Mouse (Mus musculus) lung, adult 2 months (tissue): Measurements from ENCODE around the gene Gm20716. TPM values are rescaled to one million over a fixed set of nuclear protein-coding genes. Genes with fewer than 3 reads are reported as not detected.

Experiments used
- DNase-seq: peaks from one replicate; pipeline ENCODE4 v3.0.0; 2022
- H3K4me1 ChIP-seq: fragments of 200-500 bp; 2 replicates; pipeline ENCODE4 v1.6.1; 2011; ENCODE audit warnings: low read length; ENCODE audit not compliant: control insufficient read depth, insufficient read depth
- H3K4me3 ChIP-seq: fragments of 200-500 bp; replicated peaks from 2 replicates; pipeline ENCODE3; 2011; ENCODE audit warnings: low read depth, mild to moderate bottlenecking, control low read depth, low read length; ENCODE audit errors: extremely low read depth
- CTCF ChIP-seq: fragments of 200-500 bp; IDR thresholded peaks from 2 replicates; pipeline ENCODE4 v1.5.1; 2011; ENCODE audit warnings: mild to moderate bottlenecking, low read length, control low read depth; ENCODE audit not compliant: insufficient read depth
- POLR2A ChIP-seq: fragments of 200-500 bp; IDR thresholded peaks from 2 replicates; pipeline ENCODE4 v1.6.1; 2011; ENCODE audit warnings: low read depth, mild to moderate bottlenecking, control low read depth, low read length, borderline replicate concordance; ENCODE audit errors: extremely low read depth
- WGBS: fragments of 180-500 bp; shearing (Covaris S2); methylation state at CpG from one replicate; pipeline ENCODE4 v1.1.7; 2018; 5-methylcytosine and 5-hydroxymethylcytosine counted together
- polyA plus RNA-seq: library from polyadenylated mRNA; depleted of rRNA; stranded (reverse); fragments of >200 nt; gene quantifications from 2 replicates; pipeline ENCODE4 v1.2.3, GENCODE M21; 2012

Gene Gm20716
- polyA plus RNA-seq, 1 experiment, result 5.4 TPM

GRCm38 (mm10) chr2:168252639-168253292 lies 22.6 kb upstream of the Gm20716 start:
- DNase-seq, result peak; percentile 9
- no peaks in the 10 kb centered on the region for H3K4me1 ChIP-seq
- TF ChIP-seq CTCF (peak; percentile 63), POLR2A (no peak)
- no peak overlapping the region for H3K4me3 ChIP-seq
- 20% methylated on average over 16 of the region's 16 CpGs for WGBS

DNA sequence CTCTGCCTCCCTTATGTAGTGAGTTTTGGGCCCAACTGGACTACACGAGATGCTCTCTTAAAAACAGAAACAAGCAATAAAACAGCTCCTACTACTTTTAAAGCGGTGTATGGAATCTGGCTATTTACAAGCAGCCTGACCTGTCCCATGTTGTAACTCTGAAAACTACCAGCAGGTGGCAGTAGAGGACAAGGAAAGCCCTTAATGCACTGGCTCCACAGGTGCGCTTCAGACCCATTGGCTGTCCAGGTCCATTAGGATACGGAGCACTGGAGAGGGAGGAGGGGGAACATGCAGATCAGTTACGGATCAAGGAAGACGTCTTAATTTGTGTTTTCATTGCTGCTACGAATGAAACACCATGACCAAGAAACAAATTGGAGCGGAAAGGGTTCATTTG lies 20.1 kb upstream of the Gm20716 start:
- TF ChIP-seq POLR2A (no peak), CTCF (peak; percentile 84)
- Histone ChIP-seq H3K4me3 (no peak overlapping the region), H3K4me1 (no peaks in the 10 kb centered on the region)
- peak; percentile 76 for DNase-seq
- WGBS, result 17% methylated on average over 8 of the region's 8 CpGs

- no peak for TF ChIP-seq POLR2A
- no peaks in the 10 kb centered on the region for H3K4me1 ChIP-seq
- no peak for DNase-seq
- H3K4me3 ChIP-seq, result no peak overlapping the region
- WGBS, result 23% methylated on average over 2 of the region's 2 CpGs
Measured at GRCm38 (mm10) chr2:168248856-168249245, 18.7 kb upstream of the Gm20716 start.

DNA sequence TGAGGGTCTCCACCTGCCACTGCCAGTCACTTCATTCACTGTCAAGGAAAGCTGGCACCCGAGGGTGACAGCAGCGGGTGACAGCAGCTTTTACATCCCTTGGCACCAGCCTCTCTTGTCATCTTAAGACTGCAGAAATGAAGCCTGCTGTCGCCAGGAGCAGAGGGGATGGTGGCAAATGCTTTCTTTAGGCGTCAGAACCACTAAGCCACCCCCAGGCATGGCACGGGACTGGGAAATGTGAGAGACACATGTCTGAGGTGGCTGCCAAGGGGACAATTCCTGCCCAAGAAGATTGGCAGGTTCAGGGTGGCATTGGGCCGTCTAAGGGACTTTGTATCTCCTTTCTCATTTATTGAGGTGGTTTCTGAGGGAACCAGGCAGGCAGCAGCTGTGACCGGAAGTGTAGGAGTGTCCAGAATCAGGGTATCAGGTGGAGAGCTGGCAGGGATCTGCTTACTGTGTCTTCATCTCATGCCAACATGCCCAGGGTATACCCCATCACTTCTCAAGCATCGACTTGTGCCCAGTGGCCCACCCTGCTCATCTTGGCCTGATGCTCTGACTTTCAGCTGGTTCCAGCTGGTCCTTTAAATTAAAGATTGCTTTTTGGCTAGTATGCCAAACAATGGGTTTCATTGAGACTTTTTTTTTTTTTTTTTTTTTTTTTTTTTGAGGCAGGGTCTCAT lies 18.1 kb upstream of the Gm20716 start:
- TF ChIP-seq CTCF, result no peak
- TF ChIP-seq POLR2A, result no peak
- no peak for DNase-seq
- Histone ChIP-seq H3K4me1 (no peaks in the 10 kb centered on the region), H3K4me3 (no peak overlapping the region)
- WGBS, result 74% methylated on average over 8 of the region's 8 CpGs

GRCm38 (mm10) chr2:168245571-168245970 lies 15.4 kb upstream of the Gm20716 start:
- no peak for DNase-seq
- WGBS, result 34% methylated on average over 8 of the region's 8 CpGs
- H3K4me3 ChIP-seq, result no peak overlapping the region
- H3K4me1 ChIP-seq, result no peaks in the 10 kb centered on the region
- TF ChIP-seq POLR2A (no peak), CTCF (no peak)

DNA sequence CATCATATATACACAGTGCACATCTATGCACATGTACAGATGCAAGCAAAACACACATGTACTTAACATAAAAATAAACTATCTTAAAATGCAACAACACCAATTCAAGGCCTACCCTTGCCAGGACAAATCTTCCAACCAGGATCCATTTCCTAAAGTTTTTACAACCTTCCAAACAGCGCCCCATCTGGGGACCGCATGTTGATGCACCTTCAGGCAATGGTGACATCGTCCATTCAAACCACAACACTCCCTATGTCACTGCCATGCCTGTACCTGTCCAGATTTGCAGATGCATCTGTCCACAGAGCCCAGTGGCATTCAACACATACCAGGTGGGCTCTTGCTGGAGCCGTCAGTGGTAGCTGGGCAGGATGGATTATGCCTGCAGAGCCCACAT lies 13.1 kb upstream of the Gm20716 start:
- TF ChIP-seq POLR2A, result no peak
- TF ChIP-seq CTCF, result no peak
- WGBS, result 78% methylated on average over 4 of the region's 4 CpGs
- no peak for DNase-seq
- H3K4me1 ChIP-seq, result no peaks in the 10 kb centered on the region
- H3K4me3 ChIP-seq, result no peak overlapping the region

GRCm38 (mm10) chr2:168242841-168243240 lies 12.7 kb upstream of the Gm20716 start:
- no peak for DNase-seq
- TF ChIP-seq POLR2A (no peak), CTCF (no peak)
- Histone ChIP-seq H3K4me3 (no peak overlapping the region), H3K4me1 (no peaks in the 10 kb centered on the region)

DNA sequence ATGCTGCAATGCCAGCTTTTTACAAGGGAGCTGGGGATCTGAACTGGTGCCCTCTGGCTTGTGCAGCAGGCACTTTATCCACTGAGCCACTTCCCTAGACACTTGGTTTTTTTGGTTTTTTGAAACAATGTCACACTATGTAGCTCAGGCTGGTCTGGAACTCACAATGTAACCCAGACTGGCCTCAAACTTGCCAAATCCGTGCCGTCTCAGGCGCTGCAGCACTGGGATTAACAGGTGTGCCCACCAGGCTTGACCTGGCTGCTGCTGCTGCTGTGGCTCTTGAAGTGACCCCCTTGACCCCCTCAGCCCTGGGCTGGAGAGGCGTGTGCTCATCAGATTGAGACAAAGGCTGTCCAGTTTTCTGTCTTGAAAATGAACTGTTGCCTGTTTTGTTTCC lies 8.2 kb upstream of the Gm20716 start:
- WGBS, result 87% methylated on average over 4 of the region's 4 CpGs
- no peak for TF ChIP-seq CTCF
- TF ChIP-seq POLR2A, result no peak
- no peak for DNase-seq
- Histone ChIP-seq H3K4me1 (no peaks in the 10 kb centered on the region), H3K4me3 (no peak overlapping the region)

DNA sequence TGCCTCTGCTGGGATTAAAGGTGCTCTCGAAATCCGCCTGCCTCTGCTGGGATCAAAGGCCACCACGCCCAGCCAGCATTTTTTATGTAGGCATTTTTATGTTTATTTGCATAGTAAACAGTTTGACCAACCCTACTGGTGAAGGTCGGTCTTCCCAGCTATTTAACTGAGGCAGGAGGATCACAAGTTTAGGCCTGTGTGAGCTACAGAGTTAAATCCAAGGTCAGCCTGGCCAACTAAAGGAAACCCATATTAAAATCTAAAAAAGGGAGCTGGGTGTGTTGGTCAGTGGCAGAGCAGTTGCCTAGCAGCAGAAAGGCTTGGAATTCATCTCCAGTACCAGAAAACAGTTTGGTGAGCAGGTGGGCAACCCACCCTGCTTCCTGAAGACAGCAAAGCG lies 3.1 kb upstream of the Gm20716 start:
- H3K4me3 ChIP-seq, result no peak overlapping the region
- TF ChIP-seq CTCF, result no peak
- no peak for TF ChIP-seq POLR2A
- DNase-seq, result no peak
- WGBS, result 86% methylated on average over 5 of the region's 5 CpGs
- peaks cover 6% of the 10 kb centered on the region for H3K4me1 ChIP-seq

DNA sequence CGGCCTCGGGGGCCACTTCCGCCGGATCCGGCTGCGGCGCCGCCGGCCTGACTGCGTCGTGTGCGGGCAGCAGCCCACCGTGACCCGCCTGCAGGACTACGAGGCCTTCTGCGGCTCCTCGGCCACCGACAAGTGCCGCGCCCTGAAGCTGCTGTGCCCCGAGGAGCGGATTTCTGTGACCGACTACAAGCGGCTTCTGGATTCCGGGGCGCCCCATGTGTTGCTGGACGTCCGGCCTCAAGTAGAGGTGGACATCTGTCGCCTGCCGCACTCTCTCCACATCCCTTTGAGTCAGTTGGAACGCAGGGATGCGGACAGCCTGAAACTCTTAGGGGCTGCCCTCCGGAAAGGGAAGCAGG lies 1.3 kb upstream of the Gm20716 start:
- Histone ChIP-seq H3K4me3 (peak overlapping the region; percentile 87), H3K4me1 (peaks cover 6% of the 10 kb centered on the region)
- TF ChIP-seq CTCF (no peak), POLR2A (no peak)
- DNase-seq, result no peak
- WGBS, result 47% methylated on average over 33 of the region's 33 CpGs
